In genomic region chr5:110493785-110494184, GRCm38 (mm10) we compare ENCODE assay signal across 8 mouse cellular contexts. TPM values are rescaled to one million over a fixed set of nuclear protein-coding genes. Genes with fewer than 3 reads are reported as not detected.
DNase-seq lines count a peak whose midpoint lies in the region; ATAC-seq lines count a peak whose summit lies in the region.

No protein-coding gene starts in this region.

- H3K9me3 ChIP-seq in intestine, embryonic 16.5 days (ENCODE audit: control insufficient read depth, low read length) = no peaks in the 10 kb centered on the region
- no peaks in the 10 kb centered on the region for H3K9me3 ChIP-seq in midbrain, embryonic 16.5 days (replicated peaks; ENCODE audit: control insufficient read depth, low read length, poor library complexity, severe bottlenecking)

- DNase-seq in A20 (ENCODE audit: low read depth, low spot score) = peak; percentile 67
- peak; percentile 86 for DNase-seq in adrenal gland, postnatal 10 days
- DNase-seq in embryo, embryonic 11.5 days (ENCODE audit: low read depth, low spot score) = peak; percentile 69
- peak; percentile 51 to 57 for DNase-seq in gastrocnemius, postnatal 36 days
- DNase-seq in left cerebral cortex, postnatal 14 days (ENCODE audit: low spot score in 2 of 2) = peak; percentile 78 to 81
- DNase-seq in spleen, postnatal 4 days (ENCODE audit: low spot score in 2 of 2) = peak; percentile 47 to 71

- H3K36me3 ChIP-seq in intestine, embryonic 16.5 days (ENCODE audit: control insufficient read depth, insufficient read depth, low read length) = no peaks in the 10 kb centered on the region
- no peaks in the 10 kb centered on the region for H3K36me3 ChIP-seq in midbrain, embryonic 16.5 days (ENCODE audit: control insufficient read depth, insufficient read depth, low read length)

- H3K27ac ChIP-seq in intestine, embryonic 16.5 days (ENCODE audit: low read length) = no peak overlapping the region
- peak overlapping the region; percentile 61 for H3K27ac ChIP-seq in midbrain, embryonic 16.5 days (ENCODE audit: low read length)

- intact Hi-C loops in gastrocnemius, postnatal 36 days (cut with DNase I) = loop anchor here (1.0 kb wide), 1 partner anchor 143 kb away; no protein-coding TSS in a partner anchor
- intact Hi-C loops in left cerebral cortex, postnatal 14 days (cut with DNase I) = loop anchor here (1.0 kb wide), 2 partner anchors 143 to 146 kb away; no protein-coding TSS in a partner anchor

- no peak overlapping the region for H3K4me2 ChIP-seq in intestine, embryonic 16.5 days (ENCODE audit: low read depth, low read length)
- H3K4me2 ChIP-seq in midbrain, embryonic 16.5 days (ENCODE audit: low read length) = peak overlapping the region; percentile 19; the same call in 1 of the 2 replicates

- ATAC-seq in intestine, embryonic 16.5 days = 0 out of 2 replicates have a peak, but pooled peaks have one; percentile 48
- peak; percentile 91 for ATAC-seq in midbrain, embryonic 16.5 days

- no peak overlapping the region for H3K9ac ChIP-seq in intestine, embryonic 16.5 days (ENCODE audit: low read depth, low read length)
- H3K9ac ChIP-seq in midbrain, embryonic 16.5 days (ENCODE audit: low read depth, low read length) = peak overlapping the region; percentile 43; the same call in 1 of the 2 replicates

- H3K27me3 ChIP-seq in intestine, embryonic 16.5 days (replicated peaks; ENCODE audit: control insufficient read depth, insufficient read depth, low read length) = no peaks in the 10 kb centered on the region
- H3K27me3 ChIP-seq in midbrain, embryonic 16.5 days (ENCODE audit: control insufficient read depth, insufficient read depth, low read depth, low read length) = no peaks in the 10 kb centered on the region

- H3K4me1 ChIP-seq in intestine, embryonic 16.5 days (ENCODE audit: control insufficient read depth, insufficient read depth, low read length) = no peaks in the 10 kb centered on the region; the same call in 1 of the 2 replicates
- H3K4me1 ChIP-seq in midbrain, embryonic 16.5 days (ENCODE audit: control insufficient read depth, insufficient read depth, low read length) = peaks cover 8% of the 10 kb centered on the region

- no peak overlapping the region for H3K4me3 ChIP-seq in intestine, embryonic 16.5 days (ENCODE audit: low read length)
- H3K4me3 ChIP-seq in midbrain, embryonic 16.5 days (ENCODE audit: low read depth, low read length) = no peak overlapping the region

- 3% methylated on average over 4 of the region's 4 CpGs for WGBS in intestine, embryonic 16.5 days
- 6% methylated on average over 4 of the region's 4 CpGs for WGBS in midbrain, embryonic 16.5 days

RNA-seq across cellular contexts. Expression of gene Fbrsl1, which starts 45.5 kb away (rescaled TPM):
- total RNA-seq in adrenal gland, postnatal 10 days (2021) = 10 to 100 TPM; 54.5 to 63.6 TPM
- total RNA-seq in gastrocnemius, postnatal 36 days (2021) = 10 to 100 TPM; 30.4 to 32.9 TPM
- 4.3 TPM in 2 replicates for polyA plus RNA-seq in intestine, embryonic 16.5 days (2015; fragmentation: Nextera tagmentation; extraction: Ambion mirVana)
- total RNA-seq in left cerebral cortex, postnatal 14 days (2021) = 10 to 100 TPM; 75.8 to 81.9 TPM
- polyA plus RNA-seq in midbrain, embryonic 16.5 days (2015; fragmentation: Nextera tagmentation; extraction: Ambion mirVana) = 12.3 and 16.3 TPM in 2 replicates

RNA-seq across cellular contexts. Expression of gene Galnt9, which starts 50.4 kb away (rescaled TPM):
- total RNA-seq in adrenal gland, postnatal 10 days (2021) = under 1 TPM; 0.27 to 0.30 TPM
- total RNA-seq in gastrocnemius, postnatal 36 days (2021) = not detected
- polyA plus RNA-seq in intestine, embryonic 16.5 days (2015; fragmentation: Nextera tagmentation; extraction: Ambion mirVana) = 0.27 and 0.39 TPM in 2 replicates
- total RNA-seq in left cerebral cortex, postnatal 14 days (2021) = 10 to 100 TPM; 83.1 to 88.7 TPM
- polyA plus RNA-seq in midbrain, embryonic 16.5 days (2015; fragmentation: Nextera tagmentation; extraction: Ambion mirVana) = 22.5 and 23.1 TPM in 2 replicates

Comparison
In these comparisons a context has a peak if more than half of its experiments do, and no peak if none do; other contexts are left out.
1. RNA of gene Galnt9, which starts 50.4 kb away (total RNA-seq): 83.1 to 88.7 TPM in left cerebral cortex, postnatal 14 days; 0.27 to 0.30 TPM in adrenal gland, postnatal 10 days and not detected in gastrocnemius, postnatal 36 days; every median in the first group is over 10 times any median in the second.
2. Peak in every context shown above with its lines, with median percentiles within 50 percentile points of each other: DNase-seq.